10 mouse cellular contexts compared by ENCODE assay signal in genomic region chr17:93762349-93762748, GRCm38 (mm10).
DNase-seq lines count a peak whose midpoint lies in the region; ATAC-seq and TF ChIP-seq lines count a peak whose summit lies in the region.
"Had no signal": no experiment of that assay in that cellular context is flagged by ENCODE, and none has a peak within 500 bp of the region (broad histone marks: within the 10 kb centered on the region; RNA-seq: fewer than 3 reads in every experiment).

No protein-coding gene starts in this region.

- no peak overlapping the region for H3K9ac ChIP-seq in lung, embryonic 14.5 days
- H3K9ac ChIP-seq in forebrain, embryonic 15.5 days (replicated peaks), result no peak overlapping the region
- H3K9ac ChIP-seq in neural tube, embryonic 14.5 days (replicated peaks; ENCODE audit: low read depth, low read length), result no peak overlapping the region

- no peak overlapping the region for H3K27ac ChIP-seq in lung, embryonic 14.5 days (ENCODE audit: low read depth)
- no peak overlapping the region for H3K27ac ChIP-seq in forebrain, embryonic 15.5 days (replicated peaks)
- no peak overlapping the region for H3K27ac ChIP-seq in neural tube, embryonic 14.5 days (ENCODE audit: low read depth, low read length)

- no peaks in the 10 kb centered on the region for H3K4me1 ChIP-seq in lung, embryonic 14.5 days (ENCODE audit: insufficient read depth)
- no peaks in the 10 kb centered on the region for H3K4me1 ChIP-seq in forebrain, embryonic 15.5 days
- no peaks in the 10 kb centered on the region for H3K4me1 ChIP-seq in neural tube, embryonic 14.5 days (ENCODE audit: control insufficient read depth, insufficient read depth, low read length)

- no peak; the same call in 1 of the 2 replicates for ATAC-seq in lung, embryonic 14.5 days (ENCODE audit: insufficient read depth)
- ATAC-seq in forebrain, embryonic 15.5 days (replicated peaks), result peak; percentile 78; the same call in 1 of the 2 replicates
- peak; percentile 85; the same call in 1 of the 2 replicates for ATAC-seq in neural tube, embryonic 14.5 days (ENCODE audit: low read depth)

- H3K4me3 ChIP-seq in lung, embryonic 14.5 days (ENCODE audit: low read depth, low read length), result no peak overlapping the region
- H3K4me3 ChIP-seq in forebrain, embryonic 15.5 days, result no peak overlapping the region
- H3K4me3 ChIP-seq in neural tube, embryonic 14.5 days (ENCODE audit: low read depth, low read length), result no peak overlapping the region

- WGBS in lung, embryonic 14.5 days, result 0% methylated on average over 1 of the region's 1 CpGs
- 11% methylated on average over 1 of the region's 1 CpGs for WGBS in forebrain, embryonic 15.5 days
- WGBS in neural tube, embryonic 14.5 days, result 8% methylated on average over 1 of the region's 1 CpGs

- DNase-seq in lung, embryonic 14.5 days, result peak; percentile 46
- DNase-seq in lung, postnatal 25 days (ENCODE audit: low spot score), result no peak
- peak; percentile 42 for DNase-seq in ZHBTc4 (ENCODE audit: low read depth, low spot score)
- no peak for DNase-seq in thymus, postnatal 25 days
- DNase-seq in cerebellum, postnatal 36 days, result no peak
- DNase-seq in lung, adult 18-20 months, result no peak
- DNase-seq: cerebellum, adult 11-12 months had no signal

- H3K9me3 ChIP-seq in lung, embryonic 14.5 days (ENCODE audit: low read depth, low read length), result no peaks in the 10 kb centered on the region
- H3K9me3 ChIP-seq in forebrain, embryonic 15.5 days, result no peaks in the 10 kb centered on the region
- no peaks in the 10 kb centered on the region for H3K9me3 ChIP-seq in neural tube, embryonic 14.5 days (ENCODE audit: control insufficient read depth, low read length)

- peak; percentile 48 for TF ChIP-seq CTCF in lung, embryonic 14.5 days (IDR thresholded peaks at IDR 0.05; ENCODE audit: low read depth)

- no peaks in the 10 kb centered on the region for H3K36me3 ChIP-seq in lung, embryonic 14.5 days (ENCODE audit: insufficient read depth)
- H3K36me3 ChIP-seq in forebrain, embryonic 15.5 days, result no peaks in the 10 kb centered on the region
- no peaks in the 10 kb centered on the region for H3K36me3 ChIP-seq in neural tube, embryonic 14.5 days (ENCODE audit: control insufficient read depth, insufficient read depth, low read length)

- H3K4me2 ChIP-seq in lung, embryonic 14.5 days, result no peak overlapping the region
- no peak overlapping the region for H3K4me2 ChIP-seq in forebrain, embryonic 15.5 days (replicated peaks)
- H3K4me2 ChIP-seq in neural tube, embryonic 14.5 days (ENCODE audit: low read depth, low read length), result no peak overlapping the region
- H3K4me2 ChIP-seq: liver, embryonic 11.5 days had no signal

- no peaks in the 10 kb centered on the region for H3K27me3 ChIP-seq in lung, embryonic 14.5 days (ENCODE audit: insufficient read depth, low read length)
- no peaks in the 10 kb centered on the region for H3K27me3 ChIP-seq in forebrain, embryonic 15.5 days
- no peaks in the 10 kb centered on the region for H3K27me3 ChIP-seq in neural tube, embryonic 14.5 days (ENCODE audit: control insufficient read depth, insufficient read depth, low read length)

Comparison
In these comparisons a context has a peak if more than half of its experiments do, and no peak if none do; other contexts are left out.
1. DNase-seq: peak in lung, embryonic 14.5 days (single experiment) and ZHBTc4 (single experiment); none in lung, postnatal 25 days (single experiment), thymus, postnatal 25 days (single experiment), cerebellum, postnatal 36 days (0 of 2) and lung, adult 18-20 months (0 of 2).